In the genomic region with DNA sequence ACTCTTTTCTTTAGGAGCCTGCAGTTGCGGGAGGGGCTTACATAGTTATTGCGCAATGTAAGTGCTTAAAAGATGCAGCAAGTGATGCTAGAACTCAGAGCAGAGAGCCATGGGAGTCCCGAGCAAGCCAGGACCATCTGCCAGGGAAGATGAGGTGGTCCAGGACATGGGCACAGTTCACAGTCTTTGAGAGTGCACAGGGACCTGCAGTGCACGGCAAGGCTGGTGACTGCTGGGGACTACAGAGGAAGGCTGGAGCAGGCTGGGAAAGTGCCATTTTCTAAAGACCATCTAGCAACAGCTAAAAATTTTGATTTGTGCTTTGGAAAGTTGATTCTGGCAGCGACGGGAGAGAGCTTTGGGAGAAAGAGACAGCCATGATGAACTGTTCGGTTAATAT, we compare ENCODE assay signal across 13 mouse cellular contexts.
DNase-seq lines count a peak whose midpoint lies in the region; ATAC-seq and TF ChIP-seq lines count a peak whose summit lies in the region.
"Had no signal": no experiment of that assay in that cellular context is flagged by ENCODE, and none has a peak within 500 bp of the region (broad histone marks: within the 10 kb centered on the region; RNA-seq: fewer than 3 reads in every experiment).

No protein-coding gene starts in this region.

- H3K4me2 ChIP-seq in heart, embryonic 16.5 days (ENCODE audit: low read depth, low read length): no peak overlapping the region
- H3K4me2 ChIP-seq in heart, embryonic 12.5 days: no peak overlapping the region
- no peak overlapping the region for H3K4me2 ChIP-seq in lung, postnatal 0 days (replicated peaks; ENCODE audit: low read depth, low read length)
- peak overlapping the region; percentile 21; the same call in 1 of the 2 replicates for H3K4me2 ChIP-seq in stomach, postnatal 0 days (replicated peaks; ENCODE audit: low read depth)
- H3K4me2 ChIP-seq: forebrain, embryonic 12.5 days had no signal

- H3K4me3 ChIP-seq in heart, embryonic 16.5 days (ENCODE audit: low read length): no peak overlapping the region
- H3K4me3 ChIP-seq in heart, embryonic 12.5 days: no peak overlapping the region
- no peak overlapping the region for H3K4me3 ChIP-seq in lung, postnatal 0 days (ENCODE audit: low read depth, low read length)
- no peak overlapping the region for H3K4me3 ChIP-seq in lung, adult 2 months (replicated peaks; ENCODE audit: extremely low read depth, low read depth, low read length)
- no peak overlapping the region for H3K4me3 ChIP-seq in stomach, postnatal 0 days (ENCODE audit: low read depth, low read length)
- H3K4me3 ChIP-seq: forebrain, embryonic 12.5 days had no signal

- H3K36me3 ChIP-seq in heart, embryonic 16.5 days (ENCODE audit: control insufficient read depth, insufficient read depth): no peaks in the 10 kb centered on the region
- H3K36me3 ChIP-seq in heart, embryonic 12.5 days: no peaks in the 10 kb centered on the region
- H3K36me3 ChIP-seq in lung, postnatal 0 days (ENCODE audit: insufficient read depth, low read length): no peaks in the 10 kb centered on the region
- no peaks in the 10 kb centered on the region for H3K36me3 ChIP-seq in stomach, postnatal 0 days (ENCODE audit: control insufficient read depth, insufficient read depth, low read length)
- H3K36me3 ChIP-seq: forebrain, embryonic 12.5 days had no signal

- H3K9ac ChIP-seq in heart, embryonic 16.5 days (ENCODE audit: low read length): no peak overlapping the region
- H3K9ac ChIP-seq in heart, embryonic 12.5 days: no peak overlapping the region
- H3K9ac ChIP-seq in lung, postnatal 0 days (replicated peaks; ENCODE audit: low read depth): no peak overlapping the region
- no peak overlapping the region for H3K9ac ChIP-seq in stomach, postnatal 0 days (ENCODE audit: low read length)
- H3K9ac ChIP-seq: forebrain, embryonic 12.5 days; liver, embryonic 14.5 days had no signal

- TF ChIP-seq CTCF in lung, postnatal 0 days (IDR thresholded peaks at IDR 0.05): no peak
- no peak for TF ChIP-seq CTCF in lung, adult 2 months (IDR thresholded peaks at IDR 0.05; ENCODE audit: insufficient read depth, low read length)
- no peak for TF ChIP-seq CTCF in stomach, postnatal 0 days (IDR thresholded peaks at IDR 0.05; ENCODE audit: low read depth)

- peak; percentile 41 for DNase-seq in lung, postnatal 0 days (ENCODE audit: low spot score)
- no peak for DNase-seq in lung, adult 2 months
- peak; percentile 31 for DNase-seq in kidney, postnatal 14 days
- peak; percentile 12 for DNase-seq in stomach, postnatal 0 days (ENCODE audit: low spot score)
- no peak for DNase-seq in adrenal gland, adult 8-10 months
- DNase-seq: adrenal gland, postnatal 25 days; cerebellum, adult 11-12 months; right cerebral cortex, postnatal 4 days had no signal

- ATAC-seq in heart, embryonic 16.5 days (replicated peaks; ENCODE audit: extremely low read depth, insufficient read depth, low FRiP score): no peak
- no peak for ATAC-seq in heart, embryonic 12.5 days (ENCODE audit: insufficient number of reproducible peaks, low FRiP score)
- ATAC-seq in lung, postnatal 0 days: peak; percentile 25; the same call in 1 of the 2 replicates
- no peak for ATAC-seq in stomach, postnatal 0 days (ENCODE audit: low FRiP score, low TSS enrichment)
- ATAC-seq in CD4-positive, CD25-positive, alpha-beta regulatory T cell, adult 4 months: no peak

- H3K4me1 ChIP-seq in heart, embryonic 16.5 days (ENCODE audit: control insufficient read depth, insufficient read depth, low read length): no peaks in the 10 kb centered on the region
- H3K4me1 ChIP-seq in heart, embryonic 12.5 days (replicated peaks): 0 out of 2 replicates have a peak, but pooled peaks cover 7% of the 10 kb centered on the region
- H3K4me1 ChIP-seq in lung, postnatal 0 days (ENCODE audit: insufficient read depth, low read depth, low read length): no peaks in the 10 kb centered on the region
- no peaks in the 10 kb centered on the region for H3K4me1 ChIP-seq in lung, adult 2 months (ENCODE audit: control insufficient read depth, insufficient read depth, low read length)
- H3K4me1 ChIP-seq in stomach, postnatal 0 days (replicated peaks; ENCODE audit: control insufficient read depth, insufficient read depth): no peaks in the 10 kb centered on the region
- H3K4me1 ChIP-seq: forebrain, embryonic 12.5 days had no signal

- no peak for TF ChIP-seq EP300 in lung, postnatal 0 days (IDR thresholded peaks at IDR 0.05)
- TF ChIP-seq EP300 in stomach, postnatal 0 days (optimal IDR thresholded peaks at IDR 0.05): no peak

- H3K27ac ChIP-seq in heart, embryonic 16.5 days (ENCODE audit: low read length): peak overlapping the region; percentile 43; the same call in 1 of the 2 replicates
- no peak overlapping the region; the same call in 1 of the 2 replicates for H3K27ac ChIP-seq in heart, embryonic 12.5 days (ENCODE audit: poor library complexity, severe bottlenecking)
- H3K27ac ChIP-seq in lung, postnatal 0 days (ENCODE audit: low read length): peak overlapping the region; percentile 27; the same call in 1 of the 2 replicates
- H3K27ac ChIP-seq in stomach, postnatal 0 days (replicated peaks): peak overlapping the region; percentile 83
- H3K27ac ChIP-seq: forebrain, embryonic 12.5 days; liver, embryonic 14.5 days had no signal

- no peaks in the 10 kb centered on the region for H3K9me3 ChIP-seq in heart, embryonic 16.5 days (replicated peaks; ENCODE audit: control insufficient read depth, low read length)
- no peaks in the 10 kb centered on the region for H3K9me3 ChIP-seq in heart, embryonic 12.5 days (replicated peaks)
- no peaks in the 10 kb centered on the region for H3K9me3 ChIP-seq in lung, postnatal 0 days (ENCODE audit: low read length)
- no peaks in the 10 kb centered on the region for H3K9me3 ChIP-seq in stomach, postnatal 0 days (ENCODE audit: control insufficient read depth, low read length)
- H3K9me3 ChIP-seq: forebrain, embryonic 12.5 days had no signal

- no peak for TF ChIP-seq POLR2A in lung, adult 2 months (IDR thresholded peaks at IDR 0.05; ENCODE audit: borderline replicate concordance, extremely low read depth, low read depth, low read length)

- no peaks in the 10 kb centered on the region for H3K27me3 ChIP-seq in heart, embryonic 16.5 days (ENCODE audit: control insufficient read depth, insufficient read depth, low read length)
- no peaks in the 10 kb centered on the region for H3K27me3 ChIP-seq in heart, embryonic 12.5 days (replicated peaks)
- no peaks in the 10 kb centered on the region for H3K27me3 ChIP-seq in lung, postnatal 0 days (replicated peaks; ENCODE audit: insufficient read depth, low read length)
- H3K27me3 ChIP-seq in stomach, postnatal 0 days (ENCODE audit: control insufficient read depth, insufficient read depth, low read length): no peaks in the 10 kb centered on the region
- H3K27me3 ChIP-seq: forebrain, embryonic 12.5 days had no signal

- WGBS in heart, embryonic 16.5 days: 82% methylated on average over 7 of the region's 7 CpGs
- 83% methylated on average over 7 of the region's 7 CpGs for WGBS in heart, embryonic 12.5 days
- WGBS in lung, postnatal 0 days: 66% methylated on average over 7 of the region's 7 CpGs
- WGBS in lung, adult 2 months: 74% methylated on average over 7 of the region's 7 CpGs
- 54% methylated on average over 7 of the region's 7 CpGs for WGBS in stomach, postnatal 0 days

Comparison
In these comparisons a context has a peak if more than half of its experiments do, and no peak if none do; other contexts are left out.
1. DNase-seq: peak in lung, postnatal 0 days (single experiment), kidney, postnatal 14 days (single experiment) and stomach, postnatal 0 days (single experiment); none in lung, adult 2 months (single experiment) and adrenal gland, adult 8-10 months (single experiment).